Mouse (Mus musculus) megakaryocyte, embryonic 14.5 days (primary cell): ENCODE data around the gene Tmem168.

Experiments used
- FLI1 ChIP-seq: IDR thresholded peaks from 2 replicates; pipeline ENCODE4 v1.6.1; 2012; ENCODE audit warnings: low read length, inconsistent platforms, mixed read lengths
- GATA1 ChIP-seq: IDR thresholded peaks from 3 replicates; pipeline ENCODE4 v1.6.1; 2012; ENCODE audit warnings: mixed read lengths, low read length, inconsistent platforms, borderline replicate concordance

GRCm38 (mm10) chr6:13609353-13610140 lies 1.6 kb upstream of the Tmem168 start:
- TF ChIP-seq GATA1: no peak
- TF ChIP-seq FLI1: no peak
